Mouse (Mus musculus) liver, postnatal 0 days (tissue): Measurements from ENCODE around the gene Cyp2d22. TPM values are rescaled to one million over a fixed set of nuclear protein-coding genes. Genes with fewer than 3 reads are reported as not detected.
A peak's percentile ranks its signal among the peaks of the same experiment; 100 is the strongest.

Source experiments
- ATAC-seq: fragments of 200-750 bp; cut with Nextera tagmentation; 2 replicates; pipeline ENCODE4 v1.8.0; 2017; ENCODE audit warnings: mild to moderate bottlenecking, moderate library complexity
- DNase-seq: peaks from one replicate; pipeline ENCODE4 v3.0.0-alpha.2; 2016
- H3K27ac ChIP-seq: fragments of 300-500 bp; sonication (generic); 2 replicates; pipeline ENCODE4 v1.5.1; 2014; ENCODE audit warnings: antibody characterized with exemption, moderate library complexity, mild to moderate bottlenecking, low read depth
- H3K27me3 ChIP-seq: fragments of 300-500 bp; sonication (generic); 2 replicates; pipeline ENCODE4 v1.6.1; 2014; ENCODE audit warnings: low read length, control low read depth, mixed read lengths; ENCODE audit not compliant: insufficient read depth
- H3K36me3 ChIP-seq: fragments of 300-500 bp; sonication (generic); replicated peaks from 2 replicates; pipeline ENCODE4 v1.6.1; 2014; ENCODE audit warnings: mild to moderate bottlenecking, control low read depth, low read length, moderate library complexity, mixed read lengths; ENCODE audit not compliant: insufficient read depth
- H3K4me1 ChIP-seq: fragments of 300-500 bp; sonication (generic); 2 replicates; pipeline ENCODE4 v1.6.1; 2014; ENCODE audit warnings: antibody characterized with exemption, mild to moderate bottlenecking, control low read depth; ENCODE audit not compliant: insufficient read depth
- H3K4me2 ChIP-seq: fragments of 300-500 bp; sonication (generic); 2 replicates; pipeline ENCODE4 v1.6.1; 2014; ENCODE audit warnings: low read depth, mild to moderate bottlenecking, low read length, moderate library complexity, mixed read lengths
- H3K4me3 ChIP-seq: fragments of 300-500 bp; sonication (generic); 2 replicates; pipeline ENCODE4 v1.5.1; 2014; ENCODE audit warnings: low read depth, low read length
- H3K9ac ChIP-seq: fragments of 300-500 bp; sonication (generic); replicated peaks from 2 replicates; pipeline ENCODE4 v1.6.1; 2014; ENCODE audit warnings: mild to moderate bottlenecking, moderate library complexity
- H3K9me3 ChIP-seq: fragments of 300-500 bp; sonication (generic); 2 replicates; pipeline ENCODE4 v1.6.1; 2016; ENCODE audit warnings: mild to moderate bottlenecking, control low read depth, low read length, mixed read lengths
- CTCF ChIP-seq: sonication (generic); IDR thresholded peaks from 2 replicates; pipeline ENCODE4 v1.5.1; 2016; ENCODE audit warnings: antibody characterized with exemption, low read depth
- EP300 ChIP-seq: IDR thresholded peaks from 2 replicates; pipeline ENCODE4 v1.6.1; 2016; ENCODE audit warnings: antibody characterized with exemption, low read depth, mild to moderate bottlenecking
- WGBS: fragments of 180-500 bp; shearing (Covaris S2); extraction: QIAGEN DNeasy Blood & Tissue Kit; methylation state at CpG from one replicate; pipeline ENCODE4 v1.1.7; 2014; ENCODE audit not compliant: insufficient replicate concordance; 5-methylcytosine and 5-hydroxymethylcytosine counted together
- polyA plus RNA-seq: library from polyadenylated mRNA; unstranded; fragments of >200 nt; fragmentation: Nextera tagmentation; extraction: Ambion mirVana; gene quantifications from 2 replicates; pipeline ENCODE4 v1.2.1, GENCODE M21; 2015

The Cyp2d22 gene
- polyA plus RNA-seq, 1 experiment from 2014 or later: 44.9 TPM

DNA sequence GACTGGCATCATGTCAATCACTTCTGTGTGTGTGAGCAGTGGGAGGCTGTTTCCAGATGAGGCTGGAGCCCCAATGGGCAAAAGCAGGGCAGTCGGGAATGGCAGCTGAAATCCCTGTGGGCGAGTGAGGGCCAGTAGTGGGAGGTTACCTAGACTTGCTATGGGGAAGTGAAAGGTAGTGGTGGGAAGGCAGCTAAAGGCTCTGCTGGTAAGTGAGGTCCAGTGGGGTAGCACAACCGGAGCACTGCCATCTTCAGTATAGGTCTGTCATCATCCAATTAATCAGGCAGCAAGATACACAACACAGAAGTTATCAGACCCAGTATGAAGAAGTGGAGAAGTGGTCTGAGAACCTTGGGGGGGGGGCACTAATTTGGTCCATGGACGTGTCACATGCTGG is 27.5 kb upstream of the Cyp2d22 start:
- ATAC-seq: peak; percentile 37
- no peak overlapping the region for H3K4me3 ChIP-seq
- no peak overlapping the region for H3K9ac ChIP-seq
- no peak overlapping the region for H3K4me2 ChIP-seq
- no peaks in the 10 kb centered on the region for H3K9me3 ChIP-seq
- H3K27ac ChIP-seq: peak overlapping the region; percentile 68
- DNase-seq: no peak
- H3K27me3 ChIP-seq: no peaks in the 10 kb centered on the region
- H3K36me3 ChIP-seq: no peaks in the 10 kb centered on the region
- no peaks in the 10 kb centered on the region; the same call in 1 of the 2 replicates for H3K4me1 ChIP-seq
- 62% methylated on average over 4 of the region's 4 CpGs for WGBS
- TF ChIP-seq CTCF: no peak
- TF ChIP-seq EP300: no peak

DNA sequence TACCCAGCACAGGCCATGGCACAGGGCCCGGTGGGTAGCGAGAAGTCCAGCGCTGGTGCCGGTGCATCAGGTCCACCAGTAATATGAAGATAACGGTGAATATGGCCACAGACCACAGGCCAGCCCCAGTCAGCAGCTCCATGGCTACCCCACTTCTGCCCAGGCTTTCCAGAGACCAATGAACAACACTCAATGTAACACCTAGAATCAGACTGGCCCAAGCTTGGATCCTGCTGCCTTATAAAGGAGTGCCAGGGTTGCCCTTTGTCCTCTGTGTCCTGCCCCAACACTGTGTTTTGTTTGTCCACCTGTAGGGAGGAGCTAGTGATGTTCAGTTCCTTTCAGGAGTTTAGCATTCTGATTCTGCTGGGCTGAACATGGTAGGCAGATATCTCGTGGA is 26.9 kb upstream of the Cyp2d22 start, which contains the start of gene Cyp2d10:
Cyp2d10 (minus strand) TSS at position 215 of the 400 bp plus-strand sequence.
- H3K27me3 ChIP-seq: no peaks in the 10 kb centered on the region
- peak; percentile 71 for DNase-seq
- H3K9me3 ChIP-seq: no peaks in the 10 kb centered on the region
- peak within 1 kb of the TSS; percentile 67 for H3K9ac ChIP-seq
- peak within 1 kb of the TSS; percentile 60 for H3K4me2 ChIP-seq
- 81% methylated on average over 6 of the region's 6 CpGs for WGBS
- TF ChIP-seq CTCF (0 out of 2 replicates have a peak, but pooled peaks have one; percentile 12), EP300 (no peak)
- H3K27ac ChIP-seq: peak within 1 kb of the TSS; percentile 69
- H3K4me1 ChIP-seq: no peaks in the 10 kb centered on the region; the same call in 1 of the 2 replicates
- peak; percentile 93 for ATAC-seq
- H3K36me3 ChIP-seq: no peaks in the 10 kb centered on the region
- H3K4me3 ChIP-seq: peak within 1 kb of the TSS; percentile 50

DNA sequence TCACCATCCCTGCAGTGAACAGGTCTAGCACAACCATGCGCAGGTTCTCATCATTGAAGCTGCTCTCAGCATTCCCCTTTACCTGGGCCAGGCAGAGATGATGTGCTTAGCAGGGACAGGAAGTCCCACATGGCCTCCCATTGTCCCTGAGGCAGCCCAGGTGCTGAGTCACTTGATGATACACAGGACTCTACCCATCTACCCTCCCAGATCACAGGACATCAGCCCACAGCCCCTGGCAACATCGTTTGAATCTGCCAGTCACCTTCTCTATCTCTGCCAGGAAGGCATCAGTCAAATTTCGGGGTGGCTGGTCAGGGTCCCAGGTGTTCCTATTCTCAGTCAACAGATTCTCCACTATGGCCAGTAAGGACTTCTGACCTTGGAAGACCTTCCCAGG is 24.1 kb upstream of the Cyp2d22 start:
- Histone ChIP-seq H3K4me1 (no peaks in the 10 kb centered on the region; the same call in 1 of the 2 replicates), H3K27me3 (no peaks in the 10 kb centered on the region), H3K4me2 (no peak overlapping the region), H3K27ac (no peak overlapping the region), H3K9me3 (no peaks in the 10 kb centered on the region), H3K36me3 (no peaks in the 10 kb centered on the region), H3K9ac (no peak overlapping the region), H3K4me3 (no peak overlapping the region)
- ATAC-seq: no peak
- no peak for TF ChIP-seq EP300
- TF ChIP-seq CTCF: no peak
- no peak for DNase-seq
- 79% methylated on average over 3 of the region's 3 CpGs for WGBS

DNA sequence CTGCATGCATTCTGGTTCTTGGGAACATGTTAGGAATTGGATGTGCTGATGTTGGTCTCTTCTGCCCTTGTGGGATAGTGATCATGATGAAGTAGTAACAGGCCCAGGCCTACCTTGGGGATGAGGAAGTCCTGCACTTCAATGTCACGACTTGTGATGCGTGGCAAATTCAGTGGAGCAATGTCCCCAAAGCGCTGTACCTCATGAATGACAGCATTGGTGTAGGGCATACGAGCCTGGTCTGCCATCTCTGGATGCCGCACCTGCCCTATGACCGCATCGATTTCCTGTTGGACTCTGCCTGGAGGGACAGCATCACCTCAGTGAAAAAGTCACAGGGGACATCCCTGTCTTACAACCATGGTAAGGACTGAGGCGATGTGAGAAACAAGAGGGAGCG is 23.5 kb upstream of the Cyp2d22 start:
- no peak for DNase-seq
- ATAC-seq: no peak
- 83% methylated on average over 9 of the region's 9 CpGs for WGBS

DNA sequence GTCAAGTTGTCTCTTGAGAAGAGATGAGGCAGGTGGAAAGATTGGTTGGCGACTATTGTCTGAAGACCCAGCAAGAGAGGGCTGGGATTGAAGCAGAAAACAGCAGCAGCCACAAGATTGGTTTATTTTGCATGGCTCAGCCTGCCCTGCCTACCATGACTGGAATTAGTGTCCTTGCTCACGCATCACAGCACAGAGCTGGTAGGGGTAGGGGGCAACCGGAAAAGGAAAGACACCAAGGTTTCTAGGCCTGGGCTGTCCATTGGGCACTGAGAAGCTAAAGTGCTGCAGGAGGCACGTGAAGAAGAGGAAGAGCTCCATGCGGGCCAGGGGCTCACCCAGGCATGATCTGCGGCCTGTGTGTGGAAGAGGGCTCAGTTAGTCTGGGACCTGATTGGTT is 22.7 kb upstream of the Cyp2d22 start:
- H3K4me1 ChIP-seq: no peaks in the 10 kb centered on the region; the same call in 1 of the 2 replicates
- no peak overlapping the region for H3K4me2 ChIP-seq
- DNase-seq (no peak), ATAC-seq (no peak)
- no peaks in the 10 kb centered on the region for H3K36me3 ChIP-seq
- H3K4me3 ChIP-seq: no peak overlapping the region
- TF ChIP-seq EP300 (no peak), CTCF (no peak)
- no peaks in the 10 kb centered on the region for H3K27me3 ChIP-seq
- 69% methylated on average over 6 of the region's 6 CpGs for WGBS
- no peak overlapping the region for H3K9ac ChIP-seq
- H3K27ac ChIP-seq: no peak overlapping the region
- no peaks in the 10 kb centered on the region for H3K9me3 ChIP-seq

More for the DNA sequence above, 23.5 kb upstream of the Cyp2d22 start:
- Histone ChIP-seq H3K36me3 (no peaks in the 10 kb centered on the region), H3K27me3 (no peaks in the 10 kb centered on the region), H3K9ac (no peak overlapping the region), H3K4me1 (no peaks in the 10 kb centered on the region; the same call in 1 of the 2 replicates), H3K27ac (no peak overlapping the region), H3K4me2 (no peak overlapping the region), H3K9me3 (no peaks in the 10 kb centered on the region), H3K4me3 (no peak overlapping the region)
- TF ChIP-seq CTCF (no peak), EP300 (no peak)

DNA sequence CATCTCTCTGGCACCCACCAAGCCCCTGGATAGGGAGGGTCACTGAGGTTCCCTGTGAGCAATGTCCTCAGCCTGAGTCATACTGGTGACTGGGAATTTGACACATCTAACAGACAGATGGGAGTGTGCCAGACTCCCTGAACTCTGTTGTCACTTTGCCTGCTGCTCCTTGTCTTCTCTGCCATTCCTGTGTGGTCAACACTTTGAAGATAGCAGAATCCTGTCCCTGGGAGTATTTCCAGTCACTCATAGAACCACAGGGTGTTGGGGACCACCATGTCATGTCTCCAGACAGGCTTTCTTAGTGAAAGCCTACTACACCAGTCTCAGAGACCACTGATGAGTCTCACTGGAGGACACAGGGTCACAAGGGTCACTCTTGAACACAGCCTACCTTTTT is 22.0 kb upstream of the Cyp2d22 start:
- no peaks in the 10 kb centered on the region for H3K4me1 ChIP-seq
- no peaks in the 10 kb centered on the region for H3K9me3 ChIP-seq
- no peak overlapping the region for H3K27ac ChIP-seq
- H3K4me2 ChIP-seq: no peak overlapping the region
- no peak overlapping the region for H3K4me3 ChIP-seq
- TF ChIP-seq EP300 (no peak), CTCF (no peak)
- DNase-seq: no peak
- ATAC-seq: no peak
- no peak overlapping the region for H3K9ac ChIP-seq
- no peaks in the 10 kb centered on the region for H3K36me3 ChIP-seq
- H3K27me3 ChIP-seq: no peaks in the 10 kb centered on the region

DNA sequence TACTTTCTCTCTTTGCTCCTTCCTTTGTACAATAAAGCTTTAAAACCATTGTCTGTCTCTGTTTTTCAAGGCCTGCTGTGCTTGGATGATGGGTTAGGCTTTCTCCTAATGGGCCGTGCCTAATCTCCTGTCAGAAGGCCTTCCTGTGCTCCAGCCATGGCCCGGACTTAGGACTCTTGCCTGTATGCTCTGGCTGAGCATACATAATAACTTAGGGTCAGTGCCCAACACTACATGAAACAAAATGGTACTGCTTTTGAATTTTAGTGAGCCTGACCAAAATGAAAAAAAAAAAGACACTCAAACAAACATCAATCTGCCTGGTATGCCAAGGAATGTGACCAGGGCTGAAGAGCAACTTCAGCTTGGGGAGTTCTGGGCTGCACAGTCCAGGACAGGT is 21.5 kb upstream of the Cyp2d22 start:
- H3K36me3 ChIP-seq: no peaks in the 10 kb centered on the region
- H3K27me3 ChIP-seq: no peaks in the 10 kb centered on the region
- no peak overlapping the region for H3K4me2 ChIP-seq
- ATAC-seq: no peak
- no peak overlapping the region for H3K27ac ChIP-seq
- H3K9me3 ChIP-seq: no peaks in the 10 kb centered on the region
- no peak for TF ChIP-seq EP300
- no peak for TF ChIP-seq CTCF
- no peaks in the 10 kb centered on the region for H3K4me1 ChIP-seq
- 45% methylated on average over 2 of the region's 2 CpGs for WGBS
- H3K9ac ChIP-seq: no peak overlapping the region
- no peak overlapping the region for H3K4me3 ChIP-seq
- DNase-seq: no peak
